Mouse (Mus musculus) kidney, adult 2 months (tissue): ENCODE measurements at regions not wholly inside any gene's neighbourhood (a gene's known extent, or its start where the extent isn't known, plus 50 kb on each side); places are given as distances from the start of the nearest gene placed in this dataset.

Source experiments
- CTCF ChIP-seq: fragments of 200-500 bp; conservative IDR thresholded peaks from 2 replicates; pipeline ENCODE4 v1.5.1; 2011; ENCODE audit warnings: low read depth, mild to moderate bottlenecking, control low read depth, low read length, moderate library complexity, mixed read lengths; ENCODE audit not compliant: insufficient read depth, insufficient read length
- POLR2A ChIP-seq: fragments of 200-500 bp; IDR thresholded peaks from one replicate; pipeline ENCODE4 v1.6.1; 2011; ENCODE audit warnings: low read depth, low read length, control low read depth

DNA sequence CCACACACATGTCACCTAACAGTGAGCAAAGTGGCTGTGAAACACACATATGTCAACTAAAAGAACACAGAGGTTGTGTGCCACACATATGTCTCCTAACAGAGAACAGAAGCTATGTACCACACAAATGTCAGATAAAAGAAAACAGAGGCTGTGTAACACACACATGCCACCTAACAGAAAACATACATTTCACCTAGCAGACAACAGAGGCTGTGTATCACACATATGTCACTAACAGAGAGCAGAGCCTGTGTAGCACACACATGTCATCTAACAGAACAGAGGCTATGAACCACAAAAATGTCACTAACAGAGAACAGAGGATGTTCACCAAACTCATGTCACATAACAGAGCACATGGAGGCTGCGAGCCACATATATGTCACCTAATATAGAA, 103.6 kb upstream of the Thrb start:
- TF ChIP-seq CTCF: no peak
- TF ChIP-seq POLR2A: no peak
